Mouse (Mus musculus) testis, adult 2 months (tissue): ENCODE measurements around the gene Igf1r.

ENCODE experiments used
- CTCF ChIP-seq: fragments of 200-500 bp; IDR thresholded peaks from 2 replicates; pipeline ENCODE4 v1.5.1; 2012; ENCODE audit warnings: low read depth, mild to moderate bottlenecking, inconsistent platforms, low read length, moderate library complexity; ENCODE audit not compliant: control insufficient read depth, insufficient read depth, insufficient replicate concordance
- POLR2A ChIP-seq: fragments of 200-500 bp; IDR thresholded peaks from 2 replicates; pipeline ENCODE4 v1.6.1; 2012; ENCODE audit warnings: low read depth, mild to moderate bottlenecking, inconsistent platforms, low read length, moderate library complexity; ENCODE audit not compliant: control insufficient read depth

GRCm38 (mm10) chr7:68071749-68072148 is 119.1 kb downstream of the Igf1r start:
- TF ChIP-seq CTCF (no peak), POLR2A (no peak)
